Mouse (Mus musculus) MEL (cell line): Measurements from ENCODE around the gene Sec11a.

Experiments used
- CTCF ChIP-seq, 3 experiments: IDR thresholded peaks in 2 of 3; conservative IDR thresholded peaks in 1 of 3; 2 replicates each; pipeline ENCODE4 v1.5.1; 2011 to 2012; ENCODE audit warnings: low read length in 3 of 3, low read depth in 2 of 3, mild to moderate bottlenecking in 2 of 3, improper control_type of control experiment in 1 of 3, inconsistent platforms in 1 of 3, mixed read lengths in 1 of 3, moderate library complexity in 1 of 3; ENCODE audit not compliant: control insufficient read depth in 1 of 3, insufficient read depth in 1 of 3, poor library complexity in 1 of 3, severe bottlenecking in 1 of 3
- MYB ChIP-seq: IDR thresholded peaks from 2 replicates; pipeline ENCODE4 v1.6.1; 2011; ENCODE audit warnings: mild to moderate bottlenecking, low read depth, low read length, improper control_type of control experiment

DNA sequence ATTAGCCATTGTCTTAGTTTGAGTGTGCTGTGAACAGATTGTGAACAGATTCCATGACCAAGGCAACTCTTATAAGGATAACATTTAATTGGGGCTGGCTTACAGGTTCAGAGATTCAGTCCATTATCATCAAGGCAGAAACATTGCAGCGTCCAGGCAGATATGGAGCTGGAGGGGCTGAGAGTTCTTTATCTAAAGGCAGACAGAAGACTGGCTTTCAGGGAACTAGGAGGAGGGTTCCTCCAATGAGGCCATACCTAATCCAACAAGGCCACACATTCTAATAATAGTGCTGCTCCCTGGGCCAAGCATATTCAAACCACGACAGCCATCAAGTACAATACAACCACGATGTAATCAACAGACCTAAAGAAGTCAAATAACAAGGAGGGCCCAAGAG lies 11.4 kb upstream of the Sec11a start:
- TF ChIP-seq CTCF (IDR thresholded peaks at IDR 0.05 in 2 of 3, conservative IDR thresholded peaks at IDR 0.05 in 1 of 3; ENCODE audit: control insufficient read depth in 1 of 3, insufficient read depth in 1 of 3, low read depth in 2 of 3, low read length in 3 of 3, poor library complexity in 1 of 3, severe bottlenecking in 1 of 3) (no peak), MYB (no peak)
